Mouse (Mus musculus): ENCODE measurements around the gene Gtpbp10. TPM values are rescaled to one million over a fixed set of nuclear protein-coding genes. Genes with fewer than 3 reads are reported as not detected.
A peak's percentile ranks its signal among the peaks of the same experiment; 100 is the strongest.

Gtpbp10 gene
- polyA plus RNA-seq (2016; fragmentation: Nextera tagmentation; extraction: Ambion mirVana), result 30.0 and 34.3 TPM in 2 replicates

GRCm38 (mm10) chr5:5559079-5559740, at the start of gene Gtpbp10:
Gene Gtpbp10, minus strand, starts transcription at chr5:5559538.
- 2% methylated on average over 43 of the region's 43 CpGs for WGBS
- H3K9me3 ChIP-seq (replicated peaks), result no peaks in the 10 kb centered on the region
- ATAC-seq (ENCODE audit: low FRiP score), result peak; percentile 99
- H3K4me3 ChIP-seq, result peak within 1 kb of the TSS; percentile 73
- peaks cover 10% of the 10 kb centered on the region for H3K36me3 ChIP-seq
- peak within 1 kb of the TSS; percentile 70 for H3K9ac ChIP-seq
- H3K4me2 ChIP-seq (replicated peaks), result peak within 1 kb of the TSS; percentile 63
- H3K4me1 ChIP-seq, result peaks cover 8% of the 10 kb centered on the region
- H3K27ac ChIP-seq, result peak within 1 kb of the TSS; percentile 60; the same call in 1 of the 2 replicates
- no peaks in the 10 kb centered on the region for H3K27me3 ChIP-seq

- H3K36me3 ChIP-seq, result no peaks in the 10 kb centered on the region
- no peaks in the 10 kb centered on the region for H3K4me1 ChIP-seq
- WGBS, result 83% methylated on average over 3 of the region's 3 CpGs
- H3K4me3 ChIP-seq, result no peak overlapping the region
- no peak for ATAC-seq (ENCODE audit: low FRiP score)
- H3K27ac ChIP-seq, result no peak overlapping the region
- H3K4me2 ChIP-seq (replicated peaks), result no peak overlapping the region
- H3K27me3 ChIP-seq, result no peaks in the 10 kb centered on the region
- no peaks in the 10 kb centered on the region for H3K9me3 ChIP-seq (replicated peaks)
- H3K9ac ChIP-seq, result no peak overlapping the region
Observed at GRCm38 (mm10) chr5:5587686-5588085, 28.3 kb upstream of the Gtpbp10 start.

- H3K27me3 ChIP-seq, result peaks cover 8% of the 10 kb centered on the region; the same call in 1 of the 2 replicates
- peak within 1 kb of the TSS; percentile 65 for H3K9ac ChIP-seq
- H3K4me1 ChIP-seq, result no peaks in the 10 kb centered on the region
- H3K27ac ChIP-seq, result no peak within 1 kb of the TSS
- no peaks in the 10 kb centered on the region for H3K9me3 ChIP-seq (replicated peaks)
- peak; percentile 82 for ATAC-seq (ENCODE audit: low FRiP score)
- no peaks in the 10 kb centered on the region for H3K36me3 ChIP-seq
- peak within 1 kb of the TSS; percentile 54 for H3K4me3 ChIP-seq
- under 1% methylated on average over 24 of the region's 24 CpGs for WGBS
- H3K4me2 ChIP-seq (replicated peaks), result peak within 1 kb of the TSS; percentile 84
Observed at GRCm38 (mm10) chr5:5573749-5574317, 14.5 kb upstream of the Gtpbp10 start, which contains the start of gene Gm8773. Gene Gm8773, plus strand, starts transcription at chr5:5573799.

- Histone ChIP-seq H3K9ac (no peak overlapping the region), H3K4me1 (peaks cover 8% of the 10 kb centered on the region), H3K4me3 (no peak overlapping the region), H3K36me3 (no peaks in the 10 kb centered on the region), H3K9me3 (replicated peaks) (no peaks in the 10 kb centered on the region), H3K27me3 (no peaks in the 10 kb centered on the region), H3K4me2 (replicated peaks) (no peak overlapping the region), H3K27ac (no peak overlapping the region)
- WGBS, result 68% methylated on average over 3 of the region's 3 CpGs
- no peak for ATAC-seq (ENCODE audit: low FRiP score)
Observed at GRCm38 (mm10) chr5:5562435-5562834, 3.1 kb upstream of the Gtpbp10 start.

- H3K9ac ChIP-seq, result no peak overlapping the region
- no peak overlapping the region for H3K27ac ChIP-seq
- ATAC-seq (ENCODE audit: low FRiP score), result no peak
- 77% methylated on average over 4 of the region's 4 CpGs for WGBS
- H3K4me1 ChIP-seq, result peaks cover 8% of the 10 kb centered on the region
- no peaks in the 10 kb centered on the region for H3K9me3 ChIP-seq (replicated peaks)
- H3K27me3 ChIP-seq, result no peaks in the 10 kb centered on the region
- no peaks in the 10 kb centered on the region for H3K36me3 ChIP-seq
- no peak overlapping the region for H3K4me2 ChIP-seq (replicated peaks)
- no peak overlapping the region for H3K4me3 ChIP-seq
Observed at GRCm38 (mm10) chr5:5561041-5561706, 1.8 kb upstream of the Gtpbp10 start.

DNA sequence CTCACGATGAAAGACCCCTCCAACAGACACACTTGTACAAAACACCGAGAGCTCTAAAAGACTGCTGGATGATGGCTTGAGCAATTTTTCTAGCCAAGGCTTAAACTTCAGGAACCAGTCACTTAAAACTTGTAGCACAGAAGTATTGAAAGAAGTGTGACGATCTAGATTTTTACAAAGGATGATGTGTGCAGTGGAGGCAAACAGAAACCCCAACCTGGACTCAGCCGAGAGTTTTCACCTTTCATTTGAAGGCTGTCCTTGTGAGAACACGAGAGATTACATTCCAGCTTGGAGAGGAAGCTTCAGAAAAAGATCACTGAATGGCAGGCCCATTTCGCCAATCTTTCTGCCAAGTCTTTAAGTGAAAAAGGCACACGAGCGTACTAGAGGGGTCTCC, 460 bp upstream of the Gtpbp10 start:
- Histone ChIP-seq H3K9me3 (replicated peaks) (no peaks in the 10 kb centered on the region), H3K9ac (peak overlapping the region; percentile 70), H3K27me3 (no peaks in the 10 kb centered on the region), H3K27ac (peak overlapping the region; percentile 60; the same call in 1 of the 2 replicates), H3K4me3 (peak overlapping the region; percentile 73), H3K4me2 (replicated peaks) (peak overlapping the region; percentile 63), H3K36me3 (peaks cover 4% of the 10 kb centered on the region), H3K4me1 (peaks cover 8% of the 10 kb centered on the region)
- ATAC-seq (ENCODE audit: low FRiP score), result peak; percentile 15; the same call in 1 of the 2 replicates
- WGBS, result 45% methylated on average over 8 of the region's 8 CpGs

- WGBS, result 92% methylated on average over 1 of the region's 1 CpGs
- H3K36me3 ChIP-seq, result peaks cover 59% of the 10 kb centered on the region
- no peak overlapping the region for H3K27ac ChIP-seq
- H3K9me3 ChIP-seq (replicated peaks), result no peaks in the 10 kb centered on the region
- ATAC-seq (ENCODE audit: low FRiP score), result no peak
- no peaks in the 10 kb centered on the region for H3K4me1 ChIP-seq
- H3K27me3 ChIP-seq, result no peaks in the 10 kb centered on the region
- H3K4me2 ChIP-seq (replicated peaks), result no peak overlapping the region
- H3K9ac ChIP-seq, result no peak overlapping the region
- H3K4me3 ChIP-seq, result no peak overlapping the region
Observed at GRCm38 (mm10) chr5:5551110-5551509, 8.2 kb downstream of the Gtpbp10 start.

DNA sequence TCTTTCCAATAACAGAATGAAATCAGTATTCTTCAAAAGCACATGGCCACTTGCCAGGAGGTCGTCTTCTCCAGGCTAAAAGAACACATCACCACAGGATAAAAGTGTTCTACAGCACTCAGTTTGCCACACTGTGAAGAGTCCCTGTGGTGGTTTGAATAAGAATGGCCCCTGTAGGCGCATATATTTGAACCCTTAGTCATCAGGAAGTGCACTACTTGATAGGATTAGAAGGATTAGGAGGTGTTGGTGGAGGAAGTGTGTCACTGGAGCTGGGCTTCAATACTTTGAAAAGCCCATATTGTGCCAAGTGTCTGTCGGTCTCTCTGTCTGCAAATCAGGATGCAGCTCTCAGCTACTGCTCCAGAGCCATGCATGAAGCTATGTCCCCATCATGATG, 19.0 kb downstream of the Gtpbp10 start:
- Histone ChIP-seq H3K4me2 (replicated peaks) (no peak overlapping the region), H3K4me3 (no peak overlapping the region), H3K27ac (no peak overlapping the region), H3K4me1 (no peaks in the 10 kb centered on the region), H3K27me3 (no peaks in the 10 kb centered on the region), H3K9me3 (replicated peaks) (no peaks in the 10 kb centered on the region), H3K9ac (no peak overlapping the region), H3K36me3 (peaks cover 44% of the 10 kb centered on the region)
- WGBS, result 83% methylated on average over 3 of the region's 3 CpGs
- no peak for ATAC-seq (ENCODE audit: low FRiP score)

DNA sequence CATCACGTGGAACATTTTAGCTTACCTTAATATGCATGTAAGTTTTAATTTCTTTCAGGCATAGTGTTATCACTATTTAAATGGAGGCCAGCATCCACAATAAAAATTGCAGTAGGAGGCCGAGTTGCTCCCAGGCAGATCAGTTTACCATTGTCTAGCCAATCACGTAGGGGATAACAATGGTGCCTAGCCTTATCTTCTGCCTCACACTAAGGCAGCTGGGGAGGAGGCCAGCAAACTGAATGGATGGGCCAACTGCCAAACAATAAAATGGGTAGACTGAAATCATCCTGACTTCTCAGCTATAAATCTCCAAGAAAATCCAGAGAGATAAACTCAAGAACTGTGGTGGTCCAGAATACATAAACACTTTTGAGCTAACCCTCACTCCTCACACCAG, 19.6 kb downstream of the Gtpbp10 start:
- no peaks in the 10 kb centered on the region for H3K27me3 ChIP-seq
- H3K36me3 ChIP-seq, result peaks cover 44% of the 10 kb centered on the region
- WGBS, result 83% methylated on average over 3 of the region's 3 CpGs
- no peak overlapping the region for H3K27ac ChIP-seq
- no peak overlapping the region for H3K4me2 ChIP-seq (replicated peaks)
- ATAC-seq (ENCODE audit: low FRiP score), result no peak
- H3K9me3 ChIP-seq (replicated peaks), result no peaks in the 10 kb centered on the region
- H3K4me3 ChIP-seq, result no peak overlapping the region
- no peak overlapping the region for H3K9ac ChIP-seq
- H3K4me1 ChIP-seq, result no peaks in the 10 kb centered on the region

- ATAC-seq (ENCODE audit: low FRiP score), result no peak
- H3K36me3 ChIP-seq, result peaks cover 18% of the 10 kb centered on the region
- H3K9me3 ChIP-seq (replicated peaks), result no peaks in the 10 kb centered on the region
- H3K27ac ChIP-seq, result no peak overlapping the region
- no peaks in the 10 kb centered on the region for H3K4me1 ChIP-seq
- no peak overlapping the region for H3K4me2 ChIP-seq (replicated peaks)
- 90% methylated on average over 1 of the region's 1 CpGs for WGBS
- no peaks in the 10 kb centered on the region for H3K27me3 ChIP-seq
- H3K4me3 ChIP-seq, result no peak overlapping the region
- H3K9ac ChIP-seq, result no peak overlapping the region
Observed at GRCm38 (mm10) chr5:5536131-5536530, 23.2 kb downstream of the Gtpbp10 start.

- H3K27ac ChIP-seq, result no peak overlapping the region
Observed at GRCm38 (mm10) chr5:5533656-5534420, 25.5 kb downstream of the Gtpbp10 start.

DNA sequence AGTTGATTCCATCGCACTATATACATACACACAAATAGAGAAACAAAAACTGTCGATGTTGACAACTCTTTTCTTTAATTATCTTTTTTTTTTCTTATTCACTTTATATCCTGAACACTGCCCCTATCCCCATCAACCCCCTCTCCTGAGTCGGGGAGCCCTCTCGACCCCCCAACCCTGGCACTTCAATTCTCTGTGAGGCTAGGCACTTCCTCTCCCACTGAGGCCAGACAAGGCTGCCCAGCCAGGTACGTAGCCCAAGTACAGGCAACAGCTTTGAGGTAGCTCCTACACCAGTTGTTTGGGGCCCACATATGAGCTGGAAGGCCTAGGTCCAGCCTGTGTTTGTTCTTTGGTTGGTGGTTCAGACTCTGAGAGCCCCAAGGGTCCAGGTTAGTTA, 43.9 kb downstream of the Gtpbp10 start:
- Histone ChIP-seq H3K4me3 (no peak overlapping the region), H3K9ac (no peak overlapping the region), H3K9me3 (replicated peaks) (no peaks in the 10 kb centered on the region), H3K36me3 (peaks cover 5% of the 10 kb centered on the region; the same call in 1 of the 2 replicates), H3K27ac (no peak overlapping the region), H3K4me2 (replicated peaks) (peak overlapping the region; percentile 75), H3K27me3 (no peaks in the 10 kb centered on the region), H3K4me1 (peaks cover 5% of the 10 kb centered on the region; the same call in 1 of the 2 replicates)
- no peak for ATAC-seq (ENCODE audit: low FRiP score)
- WGBS, result 80% methylated on average over 5 of the region's 5 CpGs

More at GRCm38 (mm10) chr5:5533656-5534420, 25.5 kb downstream of the Gtpbp10 start:
- Histone ChIP-seq H3K36me3 (peaks cover 8% of the 10 kb centered on the region), H3K4me2 (replicated peaks) (no peak overlapping the region), H3K9me3 (replicated peaks) (no peaks in the 10 kb centered on the region), H3K27me3 (no peaks in the 10 kb centered on the region), H3K4me1 (no peaks in the 10 kb centered on the region), H3K9ac (no peak overlapping the region), H3K4me3 (no peak overlapping the region)
- ATAC-seq (ENCODE audit: low FRiP score), result no peak
- WGBS, result 92% methylated on average over 3 of the region's 3 CpGs
